Mouse (Mus musculus): ENCODE results near the gene Chek2.

DNA sequence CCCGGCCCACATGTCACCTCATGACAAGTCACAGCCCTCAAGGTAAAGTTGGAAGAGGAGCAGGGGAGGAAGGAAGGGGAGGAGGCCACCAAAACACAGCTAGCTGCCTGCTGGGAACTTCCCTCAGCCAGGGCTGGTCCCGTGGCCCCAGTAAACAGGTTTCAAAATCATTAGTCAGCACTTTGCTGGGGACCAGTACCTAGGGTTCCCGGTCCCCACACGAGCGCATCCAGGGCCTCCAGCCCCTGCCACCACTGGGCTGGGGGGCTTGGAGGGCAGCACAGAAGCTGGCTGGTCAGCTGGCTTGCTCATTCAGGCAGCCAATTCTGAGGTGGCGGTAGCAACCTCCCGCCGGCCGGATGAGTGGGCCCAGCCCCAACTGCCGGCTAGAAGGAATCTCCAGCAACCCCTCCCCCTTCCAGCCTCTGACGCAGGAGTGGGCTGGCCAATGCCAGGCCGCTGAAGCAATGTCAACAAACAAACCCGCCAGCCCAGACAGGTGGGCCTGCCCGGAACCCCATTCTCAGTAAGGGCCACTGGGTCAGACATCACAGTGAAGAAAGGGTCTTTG lies 31.6 kb upstream of the Chek2 start:
- no peak for TF ChIP-seq CTCF (IDR thresholded peaks at IDR 0.05; ENCODE audit: borderline replicate concordance, insufficient read depth, low read depth, low read length)
- TF ChIP-seq POLR2A (IDR thresholded peaks at IDR 0.05; ENCODE audit: borderline replicate concordance, insufficient read depth, low read length) = 0 out of 2 replicates have a peak, but pooled peaks have one; percentile 32
